Mouse (Mus musculus): ENCODE measurements around the gene Supt7l.
"Not testable (repeated sequence)": the region's sequence is repeated elsewhere in the genome, so short reads cannot be mapped to it uniquely, and the experiment has no call there.

Supt7l gene

DNA sequence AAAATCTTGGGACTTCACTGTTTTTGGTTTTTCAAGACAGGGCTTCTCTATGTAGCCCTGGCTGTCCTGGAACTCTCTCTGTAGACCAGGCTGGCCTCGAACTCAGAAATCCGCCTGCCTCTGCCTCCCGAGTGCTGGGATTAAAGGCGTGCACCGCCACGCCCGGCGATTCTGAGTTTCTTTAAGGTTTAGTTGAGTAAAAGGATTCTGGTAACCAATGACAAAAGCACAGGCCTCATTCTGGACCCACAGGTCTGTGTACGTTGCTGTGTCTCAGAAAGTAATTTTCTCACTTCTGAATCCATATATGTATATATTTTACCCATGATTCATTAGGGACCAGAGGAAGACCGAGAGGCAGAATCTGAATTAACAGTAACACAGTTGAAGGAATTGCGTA lies at the start of gene Supt7l:
Gene Supt7l (minus strand): TSS at position 101 of the 400 bp plus-strand sequence.
- DNase-seq (ENCODE audit: low read depth, low spot score): not testable (repeated sequence)

DNA sequence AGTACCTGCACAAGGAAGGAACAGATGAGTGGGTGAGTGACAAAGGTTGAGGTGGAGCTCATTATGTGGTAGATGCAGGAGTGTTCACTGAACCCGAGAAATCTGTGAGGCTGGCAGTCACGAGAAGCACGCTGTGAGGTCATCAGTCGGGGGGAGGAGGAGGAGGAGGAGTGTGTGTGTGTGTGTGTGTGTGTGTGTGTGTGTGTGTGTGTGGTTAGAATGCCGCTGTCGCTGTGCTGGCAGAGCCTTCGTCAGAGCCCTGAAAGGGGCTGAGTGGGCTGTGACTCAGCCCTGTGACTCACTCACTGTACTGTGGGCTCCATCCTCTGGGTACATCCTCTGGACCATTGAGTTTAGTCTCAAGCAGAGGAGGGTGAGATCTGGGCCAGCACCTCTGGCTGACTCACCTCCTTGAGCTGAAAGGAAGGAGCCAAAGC lies 49.0 kb upstream of the Supt7l start:
- no peak for DNase-seq (ENCODE audit: low read depth, low spot score)

DNA sequence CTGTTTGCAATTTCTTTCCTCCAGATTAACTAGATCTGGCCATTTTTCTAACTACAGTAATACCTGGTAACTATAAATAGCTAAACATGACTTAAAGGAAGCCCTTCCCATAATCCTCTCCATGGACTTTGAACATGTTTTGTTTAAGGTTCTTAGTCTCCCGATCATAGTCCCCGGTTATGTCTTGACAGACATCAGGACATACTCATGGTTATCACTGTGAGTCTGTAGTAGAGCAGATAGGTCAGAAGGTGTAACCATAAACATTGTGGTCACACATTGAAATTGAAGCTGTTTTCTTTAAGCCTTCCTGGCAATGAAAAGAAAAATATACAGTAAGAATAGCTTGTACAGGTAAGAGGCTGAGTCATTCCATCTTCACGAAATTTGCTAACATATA lies 46.1 kb upstream of the Supt7l start:
- DNase-seq (ENCODE audit: low read depth, low spot score): no peak

DNA sequence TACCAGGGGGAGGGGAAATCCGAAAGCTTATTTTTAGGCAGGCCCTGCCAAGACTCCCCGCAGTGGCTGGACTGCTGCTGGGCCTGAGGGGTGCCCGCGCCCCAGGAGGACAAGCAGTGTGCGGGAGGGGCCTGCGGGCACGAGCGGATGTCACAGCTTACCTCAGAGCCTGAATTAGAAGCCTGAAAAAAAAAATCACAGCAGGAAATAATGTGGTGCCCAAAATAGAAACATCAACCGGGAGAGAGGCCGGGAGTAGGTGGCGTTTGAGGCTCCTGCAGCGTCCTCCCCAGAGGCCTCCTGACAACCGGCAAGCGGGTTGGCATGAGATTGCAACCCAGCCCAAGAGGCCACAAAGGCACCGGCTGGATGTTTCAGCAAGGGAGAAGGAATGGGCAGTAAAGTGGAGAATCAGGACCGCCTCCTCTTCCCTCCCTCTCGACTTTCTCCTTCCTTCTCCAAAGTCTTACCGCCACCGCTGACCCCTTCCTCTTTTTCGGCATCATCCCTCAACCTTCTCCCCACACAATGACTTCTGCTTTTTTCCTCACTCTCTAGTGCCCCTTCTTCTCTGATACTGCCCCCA lies 43.5 kb upstream of the Supt7l start:
- DNase-seq (ENCODE audit: low read depth, low spot score): no peak

DNA sequence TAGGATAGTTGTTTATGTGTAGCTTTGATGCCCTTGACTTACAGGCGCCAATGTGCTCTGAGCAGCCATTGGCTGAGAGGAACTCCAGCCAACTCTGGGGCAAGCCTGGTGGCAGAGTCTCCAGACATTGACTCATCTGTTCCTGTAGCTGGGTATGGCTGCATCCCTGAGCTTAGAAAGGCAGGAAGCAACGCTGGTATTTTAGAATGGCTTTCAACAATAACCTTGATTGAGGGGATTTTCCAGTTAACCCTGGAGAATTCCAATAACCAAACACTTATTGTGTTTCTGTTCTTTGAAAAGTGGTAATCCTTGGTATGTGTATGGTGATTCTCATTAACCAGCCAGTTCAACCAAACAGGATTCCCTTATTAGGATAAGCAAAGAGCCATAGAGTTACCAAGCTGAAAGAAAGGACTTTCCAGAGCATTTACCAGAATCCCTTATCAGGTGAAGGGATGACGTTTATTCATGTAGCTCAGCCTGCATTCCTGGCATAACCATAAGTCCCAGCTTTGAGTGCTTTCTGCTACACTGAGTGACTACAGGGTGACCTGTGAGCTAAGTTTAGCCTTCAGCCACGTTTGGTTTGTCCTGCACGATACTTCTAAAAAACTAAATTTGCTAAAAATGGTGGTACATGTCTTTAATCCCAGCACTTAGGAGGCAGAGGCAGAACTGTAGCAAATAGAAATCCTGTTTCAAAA lies 40.5 kb upstream of the Supt7l start:
- no peak for DNase-seq (ENCODE audit: low read depth, low spot score)

DNA sequence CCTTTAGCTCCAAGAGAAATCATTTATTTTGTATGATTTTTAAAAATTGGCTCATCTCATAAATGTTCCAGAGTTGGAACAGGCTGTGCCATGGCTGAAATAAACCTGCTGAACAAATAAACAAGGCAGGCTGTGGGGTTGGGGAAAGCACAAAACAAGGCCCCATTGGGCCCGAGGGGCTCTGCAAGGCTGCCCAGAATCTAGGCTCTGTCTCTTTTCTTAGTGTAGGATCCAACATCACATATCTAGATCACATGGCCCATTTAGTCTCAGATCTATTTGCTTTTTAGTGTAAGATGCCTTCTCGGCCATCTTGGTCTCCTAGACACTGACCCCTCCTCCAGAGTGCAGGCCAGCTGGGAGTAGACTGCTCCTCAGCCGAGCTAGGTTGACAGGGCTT lies 38.9 kb upstream of the Supt7l start:
- no peak for DNase-seq (ENCODE audit: low read depth, low spot score)

DNA sequence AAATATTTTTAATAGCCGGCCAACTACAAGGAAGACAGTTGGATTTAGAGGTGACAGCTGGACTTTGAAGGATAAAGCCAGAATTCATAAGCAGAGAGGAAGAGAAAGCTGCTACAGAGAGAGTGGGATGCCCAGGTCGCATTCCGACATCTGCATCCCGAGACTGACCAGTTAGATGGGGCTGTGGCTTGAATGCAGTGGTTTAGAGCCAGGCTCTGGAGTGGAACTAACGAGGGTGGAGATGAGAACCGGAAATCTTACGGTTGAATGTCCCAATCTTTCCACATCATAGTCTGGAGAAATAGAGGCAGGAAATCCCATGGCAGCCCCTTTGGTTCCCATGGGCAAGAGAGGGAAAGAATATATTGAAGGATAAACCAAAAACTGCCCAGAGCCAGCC lies 38.4 kb upstream of the Supt7l start:
- no peak for DNase-seq (ENCODE audit: low read depth, low spot score)

DNA sequence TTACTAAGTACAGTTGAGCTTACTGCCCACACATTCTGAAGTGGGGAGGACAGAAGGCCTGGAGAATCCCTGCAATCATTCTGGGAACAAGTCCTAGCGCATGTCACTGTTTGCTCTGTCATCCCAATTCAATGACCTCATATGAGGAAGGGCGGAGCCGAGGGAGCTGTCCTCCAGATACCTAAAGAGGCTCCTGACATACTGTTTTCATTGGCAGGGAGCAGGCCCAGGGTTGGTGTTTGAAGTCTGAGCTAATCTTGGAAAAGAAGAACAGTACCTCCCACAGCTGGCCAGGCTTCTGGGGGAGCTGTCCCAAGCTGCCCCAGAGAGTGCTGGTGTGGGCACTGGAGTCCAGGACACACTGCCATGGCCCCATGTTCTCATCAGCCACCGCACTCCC lies 37.4 kb upstream of the Supt7l start:
- no peak for DNase-seq (ENCODE audit: low read depth, low spot score)

DNA sequence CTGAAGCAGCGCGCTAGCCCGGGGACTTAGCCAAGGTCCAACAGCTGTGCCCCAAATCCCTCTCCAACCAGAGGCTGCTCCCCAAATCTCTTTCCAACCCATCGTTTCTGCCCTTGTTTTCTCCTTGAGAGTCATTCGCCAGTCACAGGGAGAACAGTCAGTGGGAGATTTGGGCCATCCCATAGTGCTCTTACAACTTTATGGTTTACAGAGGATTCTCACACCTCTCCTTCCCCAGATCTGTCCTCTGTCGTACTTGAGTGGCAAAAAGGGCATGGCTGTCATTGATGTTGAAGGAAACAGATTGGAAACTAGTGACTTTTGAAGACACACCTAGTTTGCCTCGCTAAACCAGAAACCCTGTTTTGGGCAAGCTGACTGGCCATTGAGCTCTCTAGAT lies 36.3 kb upstream of the Supt7l start:
- no peak for DNase-seq (ENCODE audit: low read depth, low spot score)

DNA sequence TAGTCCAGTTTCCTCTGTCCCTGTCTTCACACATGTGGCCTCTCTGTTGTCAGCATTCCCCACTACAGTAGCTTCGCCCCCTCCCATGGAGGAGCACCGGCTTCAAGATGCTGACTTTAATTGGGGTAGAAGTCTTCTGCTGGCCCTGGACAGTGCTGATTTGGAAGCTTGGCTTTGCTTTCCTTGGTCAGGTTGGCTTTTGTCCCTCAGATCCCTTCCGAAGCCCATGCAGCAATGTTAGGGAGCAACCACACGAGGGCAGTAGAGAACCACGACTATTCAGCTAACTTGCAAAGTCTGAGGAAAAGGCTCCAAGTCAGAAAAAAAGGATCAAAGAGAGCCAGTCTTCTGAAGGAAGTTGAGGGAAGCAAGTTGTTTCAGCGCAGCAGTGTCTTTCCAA lies 35.9 kb upstream of the Supt7l start:
- DNase-seq (ENCODE audit: low read depth, low spot score): peak; percentile 56

DNA sequence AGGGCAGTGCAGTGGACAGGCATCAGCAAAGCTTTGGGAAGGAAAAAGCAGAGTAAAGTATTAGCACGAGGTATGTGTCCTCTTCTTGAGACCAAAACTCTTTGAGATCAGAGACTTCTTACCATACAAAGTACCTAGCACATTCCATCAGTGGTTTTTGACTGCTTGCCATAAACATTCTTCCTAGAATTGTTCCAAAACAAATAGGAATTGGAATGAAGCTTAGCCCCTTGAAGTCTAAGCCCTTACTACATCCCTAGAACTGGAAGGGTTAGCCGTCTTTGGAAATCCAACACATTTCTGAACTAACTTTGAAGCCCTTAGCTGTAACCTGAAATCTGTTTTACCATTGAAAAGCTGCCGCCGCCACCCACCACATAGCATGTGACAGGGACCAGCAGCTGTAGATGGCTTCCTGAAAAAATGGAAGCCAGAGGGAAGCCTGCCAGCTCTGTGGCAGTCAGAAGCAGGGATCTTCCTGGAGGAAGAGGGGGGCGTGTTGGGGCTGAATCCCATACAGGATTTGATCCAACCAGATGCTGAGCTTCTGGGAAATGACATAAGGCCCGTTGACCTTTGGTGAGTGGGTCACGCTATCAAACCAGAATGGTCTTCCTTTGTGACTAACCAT lies 34.5 kb upstream of the Supt7l start:
- no peak for DNase-seq (ENCODE audit: low read depth, low spot score)

DNA sequence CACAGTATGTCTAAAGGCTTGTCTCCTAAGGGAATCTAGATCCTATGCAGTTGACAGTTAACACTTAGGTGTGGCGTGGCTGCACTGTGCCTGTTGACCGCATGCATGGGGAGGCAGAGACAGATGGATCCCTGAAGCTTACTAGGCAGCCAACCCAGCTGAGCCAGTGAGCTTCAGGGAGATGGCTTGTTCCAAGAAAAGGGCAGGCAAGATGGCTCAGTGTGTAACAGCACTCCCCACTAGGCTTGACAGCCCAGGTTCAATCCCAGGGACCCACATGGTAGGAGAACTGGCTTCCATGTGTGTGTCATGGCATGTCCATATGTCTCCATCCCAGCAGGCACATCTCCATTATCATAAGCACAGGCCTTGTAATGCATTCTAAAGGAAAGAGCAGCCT lies 32.7 kb upstream of the Supt7l start:
- DNase-seq (ENCODE audit: low read depth, low spot score): no peak

DNA sequence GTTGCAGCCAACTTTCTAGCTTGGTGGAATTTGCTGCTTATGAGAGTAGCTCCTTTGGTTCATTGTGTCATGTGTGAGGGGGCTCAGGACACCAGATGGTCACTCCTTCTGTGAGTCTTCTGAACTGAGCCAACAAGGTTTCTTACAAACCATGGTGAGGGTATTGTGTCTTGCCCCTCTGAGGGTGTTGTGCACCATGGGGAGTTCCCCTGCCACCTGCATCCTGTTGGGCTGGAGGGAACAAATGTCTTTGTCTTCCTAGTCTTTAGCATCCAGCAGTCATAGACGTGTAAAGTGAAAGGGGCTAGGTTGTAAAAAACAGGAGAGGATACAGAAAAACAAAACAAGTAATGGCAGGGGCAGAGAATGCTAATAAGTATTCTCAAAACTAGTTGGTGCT lies 31.8 kb upstream of the Supt7l start:
- DNase-seq (ENCODE audit: low read depth, low spot score): no peak

DNA sequence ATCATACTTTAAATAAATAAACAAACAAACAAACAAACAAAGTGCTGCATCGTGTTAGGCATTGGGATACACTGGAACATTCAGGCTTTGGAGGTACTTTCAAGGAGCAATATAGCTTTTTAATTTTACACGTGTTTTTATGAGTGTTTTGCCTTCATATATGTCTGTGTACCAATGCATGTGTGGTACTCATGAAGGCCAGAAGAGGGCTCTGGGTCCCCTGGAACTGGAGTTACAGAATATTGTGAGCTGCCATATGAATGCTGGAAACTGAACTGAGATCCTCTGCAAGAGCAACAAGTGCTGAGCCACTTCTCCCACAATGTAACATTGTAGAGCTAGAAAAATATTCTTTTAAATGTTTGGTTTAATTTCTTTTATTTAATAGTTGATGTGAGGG lies 7.6 kb upstream of the Supt7l start:
- no peak for DNase-seq (ENCODE audit: low read depth, low spot score)

DNA sequence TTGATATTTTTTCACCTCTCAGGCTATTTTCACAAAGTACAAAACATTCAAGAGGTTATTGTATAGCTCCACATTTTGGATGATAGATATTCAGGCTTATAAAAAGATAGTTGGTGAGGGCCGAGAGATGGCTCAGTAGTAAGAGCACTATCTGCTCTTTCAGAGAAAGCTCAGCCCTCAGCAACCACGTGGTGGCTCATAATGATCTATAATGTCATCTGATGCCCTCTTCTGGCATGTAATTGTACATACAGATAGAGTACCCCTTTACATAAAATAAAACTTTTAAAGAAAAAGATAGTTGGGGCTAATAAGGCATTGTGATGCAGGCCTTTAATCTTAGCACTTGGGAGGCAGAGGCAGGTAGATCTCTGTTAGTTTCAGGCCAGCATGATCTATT lies 953 bp upstream of the Supt7l start:
- DNase-seq (ENCODE audit: low read depth, low spot score): no peak

DNA sequence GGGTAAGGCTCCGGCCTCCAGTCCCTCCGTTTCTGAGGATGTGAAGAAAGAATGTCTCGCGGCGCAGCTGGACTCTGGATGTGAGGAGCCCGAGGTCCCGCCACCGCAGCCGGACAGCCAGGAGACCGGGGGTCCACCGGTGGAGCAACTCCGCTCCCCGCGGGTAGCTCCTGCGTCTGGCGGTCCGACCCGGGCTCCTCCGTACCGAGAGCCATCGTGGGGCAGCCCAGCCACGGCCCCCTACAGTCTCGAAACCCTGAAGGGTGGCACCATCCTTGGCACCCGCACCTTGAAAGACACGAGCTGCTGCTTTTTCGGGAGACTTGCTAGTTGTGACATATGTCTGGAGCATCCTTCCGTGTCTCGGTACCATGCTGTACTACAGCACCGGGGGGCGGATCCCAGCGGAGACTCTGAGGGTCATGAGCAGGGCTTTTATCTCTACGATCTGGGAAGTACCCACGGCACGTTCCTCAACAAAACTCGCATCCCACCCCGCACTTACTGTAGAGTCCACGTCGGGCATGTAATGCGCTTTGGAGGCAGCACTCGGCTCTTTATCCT lies 408 bp downstream of the Supt7l start:
- no peak for DNase-seq (ENCODE audit: low read depth, low spot score)

DNA sequence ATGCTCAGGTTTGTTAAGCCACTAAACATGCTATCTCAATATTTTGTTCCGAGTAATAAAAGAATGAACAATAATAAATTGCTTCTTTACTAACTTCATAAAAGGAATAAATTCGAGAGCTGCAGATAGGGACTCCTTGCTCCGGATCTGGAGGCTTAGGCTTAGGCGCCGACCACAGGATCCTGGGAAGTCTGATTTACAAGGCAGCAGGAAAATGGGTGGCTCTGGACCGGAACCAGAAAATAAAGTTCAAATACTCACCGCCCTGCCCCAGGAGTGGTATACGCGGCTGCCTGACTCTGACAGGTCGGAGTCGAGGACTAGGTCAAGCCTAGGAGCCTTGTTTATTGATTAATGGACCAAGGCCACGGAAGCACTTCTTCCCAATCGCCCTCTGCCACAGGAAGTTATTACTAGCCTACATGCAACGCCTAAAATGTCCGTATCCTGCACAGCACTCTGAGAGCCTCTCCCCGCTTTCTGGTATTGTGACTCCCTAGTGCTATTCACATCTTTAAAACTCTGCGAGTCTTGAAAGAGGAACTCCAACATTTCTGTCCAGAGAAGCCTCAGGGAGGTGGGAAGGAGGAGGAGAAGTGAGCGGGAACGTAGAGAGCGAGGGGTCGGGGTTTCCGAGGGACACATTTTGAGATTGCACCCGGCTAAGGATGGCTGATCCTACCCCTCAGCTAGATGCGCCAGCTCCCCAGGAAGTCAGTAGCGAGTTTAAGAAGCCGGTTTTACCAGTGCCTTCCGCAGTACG lies 1.1 kb downstream of the Supt7l start, which contains the start of gene Slc4a1ap:
Gene Slc4a1ap (plus strand): TSS at position 642 of the 763 bp plus-strand sequence.
- peak; percentile 87 for DNase-seq (ENCODE audit: low read depth, low spot score)

DNA sequence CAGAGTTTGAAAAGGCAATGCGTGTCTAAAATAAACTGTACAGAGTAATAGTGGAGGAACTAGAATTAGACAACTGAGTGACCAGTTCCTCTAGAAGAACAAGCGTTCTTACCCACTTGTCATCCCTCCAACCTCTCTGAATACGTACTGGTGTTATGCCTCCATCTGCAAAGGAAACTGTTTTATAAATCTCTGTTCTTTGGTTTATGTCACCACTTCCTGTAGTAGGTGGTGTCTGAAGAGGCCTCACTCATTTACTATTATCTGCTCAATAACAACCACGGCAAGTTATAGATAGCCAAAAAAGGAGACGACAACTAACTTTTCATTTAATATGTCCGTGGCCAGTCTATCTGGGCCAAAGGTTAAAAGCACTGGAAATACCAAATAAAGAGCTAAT lies 7.1 kb downstream of the Supt7l start:
- no peak for DNase-seq (ENCODE audit: low read depth, low spot score)

DNA sequence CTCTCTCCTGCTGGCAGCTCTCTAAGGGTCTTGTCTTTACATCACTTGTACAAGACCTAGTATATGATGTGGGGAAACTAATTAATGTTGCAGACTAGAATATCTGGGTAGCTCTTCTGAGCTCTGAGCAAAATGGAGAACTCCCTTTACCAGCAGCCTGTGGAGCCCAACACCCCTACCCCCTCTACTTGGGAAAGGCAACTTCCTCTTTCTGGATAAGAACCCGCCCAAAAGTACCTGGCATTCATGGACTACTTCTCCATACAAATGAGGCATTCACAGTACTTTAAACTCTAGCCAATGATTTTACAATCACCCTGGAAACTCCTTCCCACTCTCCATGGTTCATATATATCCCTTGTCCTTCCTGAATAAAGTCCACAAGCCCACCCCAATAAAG lies 15.1 kb downstream of the Supt7l start:
- DNase-seq (ENCODE audit: low read depth, low spot score): no peak

DNA sequence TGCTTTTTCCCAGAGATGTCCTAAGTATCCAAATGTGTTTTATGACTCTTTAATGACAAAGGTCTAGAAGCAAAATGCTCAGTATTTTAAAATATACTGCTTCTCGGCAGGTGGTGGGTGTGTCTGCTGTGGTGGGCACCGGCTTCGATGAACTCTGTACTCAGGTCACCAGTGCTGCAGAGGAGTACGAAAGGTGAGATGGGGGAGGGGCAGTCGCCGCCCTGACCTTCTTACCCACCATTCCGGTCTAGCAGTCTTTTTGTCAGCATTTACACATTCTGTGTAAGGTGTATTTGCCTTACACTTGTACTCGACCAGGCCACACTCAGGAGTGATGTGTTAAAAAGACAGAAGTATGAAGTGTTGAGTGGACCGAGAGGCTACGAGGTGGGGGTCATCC lies 22.8 kb downstream of the Supt7l start:
- no peak for DNase-seq (ENCODE audit: low read depth, low spot score)

DNA sequence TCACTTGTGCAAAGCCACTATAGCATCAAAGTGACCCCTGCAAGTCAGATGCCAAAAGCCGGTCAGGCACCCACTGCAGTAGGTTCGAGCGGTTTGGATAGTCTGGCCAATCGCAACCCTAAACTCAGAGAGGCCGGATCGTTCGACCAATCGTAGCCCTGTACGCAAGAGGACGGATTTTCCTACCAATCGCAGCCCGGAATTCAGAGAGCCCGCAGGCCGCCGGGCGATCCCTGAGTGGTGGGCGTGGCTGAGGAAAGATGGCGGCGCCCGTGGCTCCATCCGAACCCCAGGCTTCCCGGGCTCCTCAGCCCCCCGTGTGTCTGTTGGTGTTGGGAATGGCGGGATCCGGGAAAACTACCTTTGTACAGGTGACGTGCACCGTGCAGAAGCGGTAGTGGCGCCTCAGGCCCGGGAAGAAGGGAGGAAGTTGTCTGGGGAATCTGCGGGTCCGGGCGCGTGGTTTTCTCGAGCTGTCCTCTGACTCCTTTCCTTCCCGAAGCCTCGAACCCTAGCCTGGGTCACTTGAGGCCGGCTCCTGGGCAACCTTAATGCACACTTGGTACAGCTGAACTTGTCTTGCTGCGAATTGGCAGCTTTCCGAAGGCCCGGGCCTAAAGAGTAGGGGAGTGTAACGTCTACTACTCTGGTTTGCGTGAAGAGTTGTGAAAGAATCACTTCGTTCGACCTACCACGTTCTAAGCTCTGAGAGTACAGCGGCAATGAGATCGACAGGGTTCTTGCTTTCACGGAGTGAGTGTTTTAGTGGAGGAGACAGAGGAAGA lies 32.9 kb downstream of the Supt7l start, which contains the start of gene Gpn1:
Gene Gpn1 (plus strand): TSS at position 229 of the 785 bp plus-strand sequence.
- peak; percentile 82 for DNase-seq (ENCODE audit: low read depth, low spot score)
